Mouse (Mus musculus) embryo, embryonic 10.5 days (tissue): ENCODE measurements around the gene Heg1.
A peak's percentile ranks its signal among the peaks of the same experiment; 100 is the strongest.

Source experiments
- DNase-seq: peaks from one replicate; pipeline ENCODE4 v3.0.0-alpha.2; 2015; ENCODE audit warnings: low spot score

The Heg1 gene

DNA sequence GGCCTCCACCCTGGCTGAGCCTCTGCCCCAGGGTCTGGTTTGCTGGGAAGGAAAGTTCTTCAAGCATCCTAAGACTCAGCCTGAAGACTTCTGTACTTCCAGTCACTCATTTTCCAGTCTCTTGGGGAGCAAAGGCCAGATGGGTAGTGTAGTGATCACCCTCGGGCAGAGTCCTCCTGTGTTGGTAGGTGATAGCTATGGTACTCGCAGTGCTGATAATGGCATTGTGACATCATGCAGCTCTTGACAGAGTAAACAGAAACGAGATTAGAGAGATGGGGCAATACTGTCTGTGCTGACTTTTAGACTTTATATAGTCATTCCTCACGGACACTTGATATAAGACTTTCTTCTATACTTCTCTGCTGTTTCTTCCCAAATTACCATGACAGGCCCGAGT, 88.6 kb downstream of the Heg1 start:
- no peak for DNase-seq

DNA sequence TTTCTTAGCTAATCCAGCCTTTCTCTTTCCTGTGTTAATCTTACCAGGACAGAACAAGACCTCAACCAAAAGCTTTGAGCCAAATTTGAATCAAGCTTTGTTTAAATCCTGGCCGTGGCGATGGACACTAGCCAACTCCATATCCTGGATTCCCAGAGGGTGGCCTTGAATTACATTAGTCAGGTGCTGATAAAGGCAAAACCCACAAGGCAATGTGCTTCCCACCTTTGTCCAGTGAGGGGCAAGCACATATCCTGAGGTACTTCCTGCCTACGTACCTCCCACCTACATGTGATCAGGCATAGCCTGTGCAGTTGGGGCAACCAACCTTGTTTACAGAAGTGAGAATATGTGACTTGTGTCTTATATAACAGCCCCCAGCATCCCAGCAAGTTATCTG, 90.8 kb downstream of the Heg1 start:
- DNase-seq = no peak

DNA sequence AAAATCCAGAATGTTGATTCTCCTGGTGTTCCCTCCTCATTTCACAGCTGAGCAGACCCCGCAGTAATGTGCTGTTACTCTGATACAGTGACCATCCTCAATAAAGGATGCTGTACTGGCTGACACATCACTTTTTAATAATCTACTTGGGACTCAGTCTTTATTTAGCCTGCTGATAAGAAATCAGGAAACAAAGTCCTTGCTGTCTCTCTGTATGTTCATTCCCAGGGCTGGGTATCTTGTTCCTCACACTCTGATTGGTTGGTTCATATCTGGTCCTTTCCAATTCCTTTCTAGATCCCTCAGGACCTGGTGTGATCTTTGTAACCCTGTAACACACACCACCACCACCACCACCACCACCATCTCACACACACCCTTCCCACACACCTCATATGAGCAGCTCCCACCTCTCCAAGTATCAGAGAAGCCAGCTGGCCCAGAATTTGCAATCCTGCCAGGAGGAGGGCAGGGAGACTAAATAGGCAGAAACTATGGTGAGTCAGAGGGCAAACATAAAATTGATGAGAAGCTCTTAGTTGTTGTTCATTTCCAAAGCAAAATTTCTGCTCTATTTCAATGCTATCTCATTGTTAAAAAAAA, 91.7 kb downstream of the Heg1 start:
- no peak for DNase-seq

DNA sequence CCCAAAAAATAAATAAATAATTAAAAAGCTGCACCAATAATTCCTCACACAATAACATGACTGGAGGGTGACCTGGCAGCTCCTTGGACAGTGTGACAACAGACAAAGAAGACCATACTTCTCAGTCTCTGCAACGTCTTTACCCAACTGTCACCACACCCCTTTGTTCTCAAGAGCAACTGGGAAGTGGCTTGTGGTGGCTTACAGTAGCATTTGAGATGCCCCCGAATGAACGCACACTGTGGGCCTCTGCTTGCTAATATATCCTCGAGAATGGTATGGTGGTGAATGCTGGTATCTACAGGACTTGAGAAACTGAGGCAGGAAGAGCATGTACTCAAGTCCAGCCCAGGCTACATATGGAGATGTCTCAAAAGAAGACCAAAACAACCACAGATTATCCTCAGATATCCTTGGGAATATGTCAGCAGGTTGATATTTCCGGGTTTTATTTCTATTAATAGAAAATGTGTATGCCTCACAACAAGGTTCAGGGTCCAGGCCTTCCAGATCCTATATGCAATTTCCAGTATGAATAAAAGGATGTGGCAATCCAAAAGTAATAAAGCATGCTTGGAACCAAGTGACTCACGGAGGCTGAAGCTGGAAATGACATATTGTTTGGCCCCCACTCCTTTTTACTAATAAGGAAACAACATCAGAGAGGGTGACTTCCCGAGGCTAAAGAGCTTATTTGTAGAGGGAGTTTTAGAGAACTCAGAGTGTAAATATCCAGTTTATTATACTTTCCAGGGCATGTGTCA, 92.8 kb downstream of the Heg1 start:
- DNase-seq = no peak

DNA sequence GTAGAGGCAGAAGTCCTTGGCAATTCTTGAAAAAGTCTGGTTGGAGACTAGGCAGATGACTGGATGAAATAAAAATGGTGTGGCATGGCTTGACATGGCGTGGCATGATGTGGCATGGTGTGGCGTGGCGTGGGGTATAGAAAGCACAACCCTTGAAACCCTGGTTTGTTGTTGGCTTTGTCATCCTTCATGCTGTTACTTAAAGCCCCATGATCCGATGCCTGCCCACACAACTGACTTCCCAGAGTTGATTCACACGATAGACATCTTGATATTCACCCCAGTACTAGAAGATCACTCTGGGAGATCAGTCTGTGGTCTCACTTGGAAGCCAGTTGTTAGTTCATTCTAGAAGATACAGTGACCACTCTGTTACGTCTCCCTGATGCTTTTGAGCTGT, 93.4 kb downstream of the Heg1 start:
- no peak for DNase-seq

DNA sequence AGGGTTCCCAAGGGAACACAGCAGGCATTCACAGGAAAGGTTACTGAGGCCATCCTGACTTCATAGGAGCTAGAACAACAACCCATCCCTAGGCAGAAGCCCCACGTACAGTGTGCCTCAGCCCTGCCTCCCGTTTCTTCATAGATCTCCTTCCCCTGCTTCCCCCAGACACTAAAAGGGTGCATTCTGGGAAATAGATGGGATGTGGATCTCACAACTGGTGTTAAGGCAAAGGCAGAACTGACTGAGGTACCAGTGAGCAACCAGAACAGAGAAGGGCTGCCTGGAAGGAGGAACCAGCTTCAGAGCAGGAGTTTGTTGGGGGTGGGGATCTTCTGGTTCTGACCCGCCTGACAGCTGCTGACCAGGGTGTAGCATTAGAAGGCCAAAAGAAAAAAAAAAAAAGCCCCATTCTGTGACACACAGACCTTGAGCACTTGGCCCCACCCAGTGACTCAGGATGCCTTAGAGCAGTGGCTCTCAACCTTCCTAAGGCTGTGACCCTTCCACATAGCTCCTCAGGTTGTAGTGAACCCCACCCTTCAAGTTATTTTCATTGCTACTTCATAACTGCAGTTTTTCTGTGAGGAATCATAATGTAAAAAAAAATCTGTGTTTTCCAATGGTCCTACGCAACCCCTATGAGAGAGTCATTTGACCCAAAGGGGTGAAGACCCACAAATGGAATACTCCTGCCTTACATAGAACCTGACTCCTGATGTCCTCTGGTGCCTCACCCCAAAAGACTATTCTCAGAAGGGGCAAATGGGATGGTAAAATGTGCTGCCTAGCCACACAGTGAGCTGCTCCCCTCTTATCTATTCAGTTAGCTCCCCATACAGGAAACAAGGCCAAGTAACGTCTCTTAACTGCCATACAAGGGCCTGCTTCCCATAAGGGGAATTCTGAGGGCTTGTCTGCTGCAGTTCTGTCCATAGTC, 97.9 kb downstream of the Heg1 start:
- DNase-seq = no peak

DNA sequence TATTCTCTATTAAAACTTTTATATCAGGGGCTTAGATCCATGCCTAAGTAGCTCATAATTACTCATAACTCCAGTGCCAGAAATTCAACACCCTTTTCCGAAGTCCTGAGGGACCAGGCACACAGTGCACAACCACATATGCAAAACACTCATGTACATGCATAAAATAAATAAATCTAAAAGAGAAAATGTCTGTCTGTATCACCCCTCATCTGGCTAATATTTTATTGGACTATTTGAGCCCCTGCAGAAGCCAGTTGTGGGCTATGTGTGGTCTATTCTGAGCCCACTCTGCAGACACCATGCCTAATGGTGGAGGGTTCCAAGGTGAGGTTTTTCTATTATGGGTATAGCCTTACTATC, 98.5 kb downstream of the Heg1 start:
- DNase-seq = no peak

DNA sequence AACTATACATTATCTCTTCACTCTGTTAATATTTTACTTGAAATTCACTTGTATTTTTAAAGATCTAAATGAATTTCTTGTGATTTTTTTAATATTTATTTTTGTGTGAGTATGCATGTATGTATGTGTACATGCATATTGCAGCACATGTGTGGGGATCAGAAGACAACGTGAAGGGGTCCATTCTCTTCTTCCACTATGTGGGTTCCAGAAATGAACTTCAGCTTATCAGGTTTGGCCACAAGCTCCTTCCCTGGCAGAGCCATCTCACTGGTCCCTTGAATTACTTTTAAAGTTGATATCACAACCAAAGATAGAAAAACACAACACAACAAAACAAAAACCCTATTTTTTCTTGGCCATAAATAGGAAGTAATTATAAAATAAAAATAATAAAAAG, 100.4 kb downstream of the Heg1 start:
- no peak for DNase-seq

DNA sequence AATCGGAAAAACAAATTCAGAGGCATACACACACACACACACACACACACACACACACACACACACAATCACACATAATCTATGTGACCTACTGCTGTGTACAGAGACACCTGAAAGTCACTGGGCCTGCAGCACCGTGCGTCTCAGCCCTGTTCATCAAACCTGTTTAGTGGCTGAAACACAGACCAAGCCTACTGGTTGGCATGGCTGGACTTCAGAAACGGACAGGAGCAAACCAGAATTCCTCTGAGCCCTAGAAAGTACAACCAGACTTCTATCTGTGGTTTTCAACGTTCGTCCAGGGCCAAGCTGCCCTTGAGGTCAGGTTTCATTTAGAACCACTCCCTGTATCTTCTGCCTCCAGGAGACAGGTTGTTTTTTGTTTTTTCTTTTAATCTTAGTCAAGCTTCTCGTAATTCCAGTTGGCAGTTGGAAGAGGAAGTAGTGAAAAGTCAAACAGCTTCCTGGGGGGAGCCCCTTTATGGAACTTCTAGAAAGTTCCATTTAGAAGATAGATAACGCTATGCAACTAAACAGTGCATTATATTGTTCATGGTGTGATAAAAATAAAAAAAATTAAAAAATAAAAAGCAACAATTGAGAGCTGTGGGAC, 101.0 kb downstream of the Heg1 start:
- no peak for DNase-seq

DNA sequence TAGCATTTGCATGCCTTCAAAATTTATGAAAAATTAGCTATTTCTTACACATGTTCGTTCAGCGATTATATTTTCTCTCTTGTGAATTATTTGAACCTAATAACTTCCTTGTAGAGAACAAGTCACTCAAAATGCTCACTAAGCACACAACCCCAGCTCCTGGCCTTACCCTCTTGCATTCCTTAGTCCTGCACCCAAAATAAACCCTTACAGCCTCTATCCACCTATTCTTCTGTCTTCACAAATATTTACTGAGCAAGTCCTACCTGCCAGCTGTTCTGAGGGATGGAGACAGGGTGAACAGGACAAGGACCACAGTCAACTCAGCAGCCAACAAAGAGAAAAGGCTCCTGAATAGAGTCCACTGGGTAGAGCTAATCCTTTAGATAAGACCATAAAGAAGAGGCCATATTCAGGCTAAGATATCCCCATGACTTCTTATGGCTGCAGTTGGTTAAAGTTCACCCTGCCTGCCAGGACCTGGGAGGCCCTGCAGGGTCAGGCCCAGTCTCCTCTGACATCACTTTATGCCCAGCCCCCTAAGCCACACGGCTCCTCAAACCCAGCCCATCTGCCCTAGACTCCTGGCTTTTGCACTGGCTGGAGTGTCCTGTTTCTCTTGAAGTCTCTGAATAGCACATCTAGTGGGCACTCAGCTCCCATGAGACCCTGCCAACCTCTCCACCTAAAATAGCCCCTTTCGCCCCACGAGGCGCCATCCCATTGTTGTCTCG, 102.7 kb downstream of the Heg1 start:
- DNase-seq = no peak

DNA sequence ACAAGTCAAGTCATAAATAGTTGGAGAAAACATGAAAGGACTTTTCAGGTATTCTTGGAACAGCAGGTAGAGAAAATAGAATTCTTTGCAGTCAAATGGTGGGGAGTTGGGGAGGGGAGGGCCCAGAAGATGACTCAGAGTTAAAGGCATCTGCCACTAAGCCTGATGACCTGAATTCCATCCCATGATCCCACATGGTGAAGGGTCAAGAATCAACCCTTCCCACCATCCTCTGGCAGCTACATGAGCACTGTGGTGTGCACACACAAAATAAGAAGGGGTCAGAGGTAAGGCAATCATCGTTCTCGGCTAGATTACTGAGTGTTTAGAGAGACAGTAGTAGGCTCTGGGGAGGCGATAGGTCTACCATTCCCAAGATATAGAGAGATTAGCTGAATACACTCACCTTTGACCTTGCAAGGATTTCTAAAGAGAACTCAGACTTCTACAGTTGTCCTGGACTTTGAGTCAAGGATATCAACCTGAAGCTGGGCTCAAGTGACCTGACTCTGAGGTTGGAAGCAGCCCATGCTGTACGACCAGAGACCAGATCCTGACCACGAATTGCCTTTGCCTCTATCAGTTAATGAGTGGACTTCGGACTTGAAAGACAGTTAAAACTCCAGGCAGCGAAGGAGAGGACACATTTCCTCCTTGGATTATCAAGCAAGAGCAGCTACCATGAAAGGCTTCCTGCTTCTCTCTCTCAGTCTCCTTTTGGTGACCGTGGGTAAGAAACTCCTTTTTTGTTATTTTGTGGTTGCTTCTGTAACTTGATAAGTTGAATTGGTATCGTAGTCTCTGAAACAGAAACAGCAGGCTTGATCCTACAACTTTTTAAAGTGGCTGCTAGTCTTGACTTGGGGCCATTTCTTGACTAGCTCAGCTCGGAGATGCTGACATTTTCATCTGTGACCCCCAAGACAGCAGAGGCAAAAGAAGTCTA, 109.9 kb downstream of the Heg1 start, which contains the start of gene Muc13:
Gene Muc13, plus strand, starts transcription at position 192 of the 946 bp plus-strand sequence.
- DNase-seq = no peak

DNA sequence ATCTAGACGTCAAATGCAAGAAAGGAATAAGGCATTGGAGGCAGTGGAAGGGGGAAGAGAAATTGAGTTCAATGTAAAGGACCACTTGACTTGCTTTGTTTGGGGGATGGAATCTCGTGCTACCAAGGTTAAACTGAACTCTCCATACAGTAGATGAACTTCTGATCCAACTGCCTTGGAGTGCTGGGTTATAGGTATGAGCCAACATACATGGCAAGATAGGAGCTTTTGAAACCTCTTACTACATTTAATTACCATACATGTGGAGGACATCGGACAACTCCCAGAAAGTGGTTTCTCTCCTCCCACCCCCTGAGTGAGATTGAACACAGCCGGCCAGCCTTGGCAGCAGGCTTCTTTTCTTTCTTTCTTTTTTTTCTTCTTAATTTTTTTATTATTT, 110.9 kb downstream of the Heg1 start:
- DNase-seq = no peak

DNA sequence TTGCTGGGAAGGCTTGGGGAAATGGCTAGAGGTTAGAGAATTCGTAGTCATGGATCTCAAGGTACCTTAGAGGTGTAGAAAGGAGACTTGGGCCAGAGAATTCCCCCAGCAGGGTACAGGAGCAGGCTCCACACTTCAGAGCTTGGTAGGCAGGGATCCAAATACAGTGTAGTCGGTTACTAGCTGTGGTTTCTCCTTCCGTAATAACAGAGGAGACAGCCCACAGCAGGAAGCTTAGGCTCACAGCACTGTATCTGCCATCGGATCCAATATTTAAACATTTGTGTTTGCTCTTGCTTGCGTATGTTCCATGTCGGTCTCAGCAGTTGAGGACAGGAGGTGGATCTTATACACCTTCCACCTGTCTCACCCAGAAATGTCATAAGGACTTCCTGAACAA, 111.7 kb downstream of the Heg1 start:
- no peak for DNase-seq

DNA sequence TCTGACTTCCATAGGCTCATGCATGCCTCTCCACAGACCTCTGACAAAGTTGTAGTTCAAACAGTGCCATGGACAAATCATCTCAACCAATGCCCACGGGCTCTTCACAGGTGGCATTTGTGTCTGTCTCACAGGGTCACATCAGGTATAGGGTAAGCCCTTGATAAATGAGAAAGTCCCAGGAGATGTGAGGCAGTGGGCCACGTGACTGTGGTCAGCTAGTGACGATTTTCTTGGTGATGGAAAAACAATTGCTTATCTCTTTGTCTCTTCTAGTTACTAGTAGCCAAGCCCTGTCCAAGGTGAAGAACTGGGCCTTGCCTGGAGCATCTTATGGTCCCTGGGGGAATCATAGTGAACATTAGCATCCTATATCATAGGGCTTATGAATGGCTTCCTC, 112.6 kb downstream of the Heg1 start:
- no peak for DNase-seq

DNA sequence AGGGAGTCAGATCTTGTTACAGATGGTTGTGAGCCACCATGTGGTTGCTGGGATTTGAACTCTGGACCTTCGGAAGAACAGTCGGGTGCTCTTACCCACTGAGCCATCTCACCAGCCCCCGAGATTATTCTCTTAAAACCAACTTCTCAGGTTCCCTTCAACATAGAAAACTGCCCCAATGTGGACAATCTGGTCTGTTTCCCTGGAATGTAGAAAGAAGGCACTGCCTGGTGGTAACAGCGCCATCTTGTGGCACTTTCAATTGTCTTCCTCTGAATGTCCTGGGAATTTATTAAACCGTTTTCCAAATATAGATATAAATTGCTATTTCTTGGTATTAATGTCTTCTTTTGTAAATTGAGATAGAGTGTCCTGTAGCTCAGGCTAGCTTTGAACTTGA, 113.7 kb downstream of the Heg1 start:
- peak; percentile 80 for DNase-seq

DNA sequence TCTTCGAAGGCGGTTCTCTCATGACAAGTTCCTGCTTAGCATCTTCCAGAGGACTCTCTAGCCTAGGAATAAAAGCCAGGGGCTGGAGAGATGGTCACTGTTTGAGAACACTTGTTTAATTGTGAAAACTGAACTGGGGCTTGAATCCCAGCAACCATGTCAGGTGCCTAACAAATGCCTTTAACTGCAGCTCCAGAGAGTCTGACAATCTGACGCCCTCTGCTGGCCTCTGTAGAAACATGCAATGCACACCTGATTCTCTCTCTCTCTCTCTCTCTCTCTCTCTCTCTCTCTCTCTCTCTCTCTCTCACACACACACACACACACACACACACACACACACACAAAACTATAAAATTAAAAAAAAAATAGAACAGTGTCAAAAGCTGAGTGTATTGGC, 125.8 kb downstream of the Heg1 start:
- DNase-seq = peak; percentile 27

DNA sequence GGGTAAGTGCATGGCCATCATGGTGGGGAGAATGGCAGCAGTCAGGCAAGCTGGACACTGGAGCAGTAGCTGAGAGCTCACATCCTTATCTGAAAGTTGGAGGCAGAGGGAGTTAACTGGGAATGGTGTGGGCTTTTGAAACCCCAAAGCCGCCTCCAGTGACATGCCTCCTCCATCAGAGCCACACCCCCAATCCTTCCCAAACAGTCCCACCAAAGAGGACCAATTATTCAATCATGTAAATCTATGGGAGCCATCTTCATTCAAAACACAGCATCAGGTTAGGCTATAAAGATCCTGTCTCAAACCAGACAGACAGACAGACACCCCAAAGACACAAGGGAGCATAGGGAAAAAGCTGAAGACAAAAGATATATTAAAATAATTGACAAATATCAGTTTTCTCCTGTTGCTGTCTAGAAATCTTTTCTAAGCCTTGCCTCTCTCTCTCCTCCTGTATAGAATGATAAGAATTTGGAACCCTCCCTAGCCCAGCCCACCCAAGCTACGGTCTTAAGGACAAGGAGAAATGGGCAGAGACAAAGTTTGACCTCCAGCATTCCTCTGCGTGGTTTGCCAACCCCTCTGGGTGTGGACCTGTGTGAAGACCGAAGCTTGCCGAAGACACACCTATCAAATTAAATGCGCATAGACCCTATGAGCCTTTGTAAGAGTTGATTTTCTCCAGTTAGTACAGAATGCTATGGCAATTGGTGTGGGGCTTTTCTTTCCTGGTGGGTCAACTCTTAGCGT, 134.4 kb downstream of the Heg1 start:
- DNase-seq = no peak

DNA sequence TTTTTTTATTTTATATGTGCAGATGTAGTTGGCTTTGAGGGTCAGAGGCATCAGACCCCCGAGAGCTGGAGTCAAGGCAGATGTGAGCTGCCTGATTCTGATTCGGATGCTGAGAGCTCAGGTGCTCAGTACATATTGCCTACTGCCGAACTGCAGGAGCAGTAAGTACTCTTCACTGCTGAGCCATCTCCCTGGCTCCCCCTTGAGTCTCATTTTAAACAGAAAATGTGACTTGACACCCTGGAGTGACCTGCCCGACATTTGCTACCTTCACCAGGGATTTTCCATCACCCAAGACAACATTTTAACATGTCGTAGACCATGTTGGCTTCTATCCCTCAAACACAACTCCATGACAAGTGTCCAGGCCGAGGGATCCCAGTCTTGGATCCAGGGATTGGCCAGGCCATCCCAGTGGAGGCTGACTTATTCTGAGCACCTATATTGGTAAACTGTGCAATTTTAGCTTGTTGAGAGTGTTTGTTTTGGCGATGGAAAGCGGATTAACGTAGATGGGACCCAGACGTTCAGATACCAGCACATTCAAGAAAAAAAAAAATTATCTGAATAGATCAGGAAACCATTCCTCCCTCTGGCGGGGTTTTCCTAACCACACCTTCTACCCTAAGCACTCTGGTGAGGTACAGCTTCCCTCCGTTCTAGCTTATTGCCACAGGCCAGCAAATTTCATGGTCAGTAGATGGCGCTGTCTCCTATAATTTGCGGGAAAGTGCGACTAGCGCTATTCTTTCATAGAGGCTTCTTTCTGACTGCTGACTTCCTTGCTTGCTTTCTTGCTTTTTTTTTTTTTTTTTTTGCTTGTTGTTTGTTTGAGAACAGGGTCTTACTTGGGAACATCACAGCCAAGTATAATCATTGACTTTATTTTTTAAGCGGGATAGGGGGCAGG, 136.4 kb downstream of the Heg1 start:
- peak; percentile 95 for DNase-seq
